Mouse (Mus musculus) adrenal gland, postnatal 36 days (tissue): ENCODE results near the gene Gli2. TPM values are rescaled to one million over a fixed set of nuclear protein-coding genes. Genes with fewer than 3 reads are reported as not detected.

Source experiments
- DNase-seq, 2 experiments: peaks; one replicate each; pipeline ENCODE4 v3.0.0; 2021; ENCODE audit warnings: mixed read lengths in 1 of 2
- total RNA-seq, 2 experiments: library from RNA; stranded (reverse); gene quantifications; 2 replicates each; pipeline ENCODE4 v1.2.3; 2021

Gene Gli2
- total RNA-seq, 2 experiments from 2014 or later: 0.60 to 0.66 TPM

- DNase-seq: no peak
Measured at GRCm38 (mm10) chr1:118940269-118940840, 113.1 kb downstream of the Gli2 start.

- DNase-seq: peak; percentile 38 to 49
Measured at GRCm38 (mm10) chr1:118938206-118938605, 115.2 kb downstream of the Gli2 start.

- no peak for DNase-seq
Measured at GRCm38 (mm10) chr1:118936108-118936507, 117.3 kb downstream of the Gli2 start.

- no peak for DNase-seq
Measured at GRCm38 (mm10) chr1:118935518-118935917, 117.9 kb downstream of the Gli2 start.

- no peak for DNase-seq
Measured at GRCm38 (mm10) chr1:118932167-118932566, 121.3 kb downstream of the Gli2 start.

- DNase-seq: no peak
Measured at GRCm38 (mm10) chr1:118927543-118928354, 125.7 kb downstream of the Gli2 start.

GRCm38 (mm10) chr1:118926556-118926955 is 126.9 kb downstream of the Gli2 start:
- no peak for DNase-seq

GRCm38 (mm10) chr1:118922189-118922588 is 131.2 kb downstream of the Gli2 start:
- DNase-seq: no peak

GRCm38 (mm10) chr1:118917520-118918220 is 135.7 kb downstream of the Gli2 start:
- DNase-seq: no peak

- peak; percentile 12 to 18 for DNase-seq
Measured at GRCm38 (mm10) chr1:118916477-118917075, 136.8 kb downstream of the Gli2 start.

- DNase-seq: no peak
Measured at GRCm38 (mm10) chr1:118913414-118914385, 139.7 kb downstream of the Gli2 start.

- DNase-seq: no peak
Measured at GRCm38 (mm10) chr1:118912929-118913328, 140.5 kb downstream of the Gli2 start.

- DNase-seq: no peak
Measured at GRCm38 (mm10) chr1:118911427-118911727, 142.0 kb downstream of the Gli2 start.

- no peak for DNase-seq
Measured at GRCm38 (mm10) chr1:118910693-118911426, 142.6 kb downstream of the Gli2 start.

GRCm38 (mm10) chr1:118909051-118909450 is 144.4 kb downstream of the Gli2 start:
- no peak for DNase-seq

GRCm38 (mm10) chr1:118907574-118907973 is 145.8 kb downstream of the Gli2 start:
- DNase-seq: no peak

- no peak for DNase-seq
Measured at GRCm38 (mm10) chr1:118905319-118905718, 148.1 kb downstream of the Gli2 start.

- DNase-seq: no peak
Measured at GRCm38 (mm10) chr1:118904909-118905308, 148.5 kb downstream of the Gli2 start.

GRCm38 (mm10) chr1:118904431-118904830 is 149.0 kb downstream of the Gli2 start:
- DNase-seq: no peak

- no peak for DNase-seq
Measured at GRCm38 (mm10) chr1:118903742-118904141, 149.7 kb downstream of the Gli2 start.
